Comparison of ENCODE assay signal across 8 mouse cellular contexts in genomic region chr1:90204821-90205220, GRCm38 (mm10). TPM values are rescaled to one million over a fixed set of nuclear protein-coding genes. Genes with fewer than 3 reads are reported as not detected.
DNase-seq lines count a peak whose midpoint lies in the region; ATAC-seq and TF ChIP-seq lines count a peak whose summit lies in the region.

No protein-coding gene starts in this region.

- peak overlapping the region; percentile 33 for H3K9ac ChIP-seq in embryonic facial prominence, embryonic 15.5 days
- H3K9ac ChIP-seq in intestine, embryonic 15.5 days = peak overlapping the region; percentile 50; the same call in 1 of the 2 replicates
- H3K9ac ChIP-seq in neural tube, embryonic 13.5 days = peak overlapping the region; percentile 81

- 11% methylated on average over 1 of the region's 1 CpGs for WGBS in embryonic facial prominence, embryonic 15.5 days
- WGBS in intestine, embryonic 15.5 days = 31% methylated on average over 1 of the region's 1 CpGs
- 15% methylated on average over 1 of the region's 1 CpGs for WGBS in neural tube, embryonic 13.5 days

- H3K27me3 ChIP-seq in embryonic facial prominence, embryonic 15.5 days = peaks cover 7% of the 10 kb centered on the region; the same call in 1 of the 2 replicates
- H3K27me3 ChIP-seq in intestine, embryonic 15.5 days (replicated peaks) = no peaks in the 10 kb centered on the region; the same call in 1 of the 2 replicates
- H3K27me3 ChIP-seq in neural tube, embryonic 13.5 days = peaks cover 16% of the 10 kb centered on the region

- DNase-seq in layer of hippocampus, adult 2 months (ENCODE audit: low spot score in 2 of 2) = no peak
- DNase-seq in layer of hippocampus, postnatal 25 days (ENCODE audit: extremely low spot score in 1 of 2, low spot score in 1 of 2) = no peak
- DNase-seq in left cerebral cortex, postnatal 10 days (ENCODE audit: extremely low spot score in 1 of 2, low spot score in 2 of 2) = no peak
- no peak for DNase-seq in frontal cortex, postnatal 25 days (ENCODE audit: low spot score in 2 of 2)

- intact Hi-C loops in left cerebral cortex, postnatal 10 days (cut with DNase I) = loop anchor here (2.0 to 5.0 kb wide), 2 partner anchors 143 to 384 kb away; no protein-coding TSS in a partner anchor

- H3K36me3 ChIP-seq in embryonic facial prominence, embryonic 15.5 days = no peaks in the 10 kb centered on the region
- no peaks in the 10 kb centered on the region for H3K36me3 ChIP-seq in intestine, embryonic 15.5 days
- H3K36me3 ChIP-seq in neural tube, embryonic 13.5 days = no peaks in the 10 kb centered on the region

- no peaks in the 10 kb centered on the region for H3K9me3 ChIP-seq in embryonic facial prominence, embryonic 15.5 days (replicated peaks)
- no peaks in the 10 kb centered on the region for H3K9me3 ChIP-seq in intestine, embryonic 15.5 days
- H3K9me3 ChIP-seq in neural tube, embryonic 13.5 days = no peaks in the 10 kb centered on the region

- ATAC-seq in embryonic facial prominence, embryonic 15.5 days (ENCODE audit: insufficient number of reproducible peaks, low FRiP score, low TSS enrichment, low read depth) = no peak
- ATAC-seq in intestine, embryonic 15.5 days = no peak
- no peak for ATAC-seq in neural tube, embryonic 13.5 days (ENCODE audit: low read depth)
- no peak for ATAC-seq in CD4-positive, CD25-positive, alpha-beta regulatory T cell, adult 4 months

- no peak for TF ChIP-seq CTCF in layer of hippocampus, adult 2 months (conservative IDR thresholded peaks at IDR 0.05)

- H3K4me3 ChIP-seq in layer of hippocampus, adult 2 months = peak overlapping the region; percentile 67
- H3K4me3 ChIP-seq in embryonic facial prominence, embryonic 15.5 days (replicated peaks) = peak overlapping the region; percentile 49
- H3K4me3 ChIP-seq in intestine, embryonic 15.5 days (replicated peaks) = peak overlapping the region; percentile 44
- peak overlapping the region; percentile 58 for H3K4me3 ChIP-seq in neural tube, embryonic 13.5 days

- peaks cover 70% of the 10 kb centered on the region for H3K4me1 ChIP-seq in embryonic facial prominence, embryonic 15.5 days
- peaks cover 21% of the 10 kb centered on the region for H3K4me1 ChIP-seq in intestine, embryonic 15.5 days (replicated peaks)
- H3K4me1 ChIP-seq in neural tube, embryonic 13.5 days (replicated peaks) = peaks cover 84% of the 10 kb centered on the region

- peak overlapping the region; percentile 95 for H3K27ac ChIP-seq in layer of hippocampus, adult 2 months
- H3K27ac ChIP-seq in embryonic facial prominence, embryonic 15.5 days (replicated peaks) = peak overlapping the region; percentile 79
- H3K27ac ChIP-seq in intestine, embryonic 15.5 days = peak overlapping the region; percentile 29; the same call in 1 of the 2 replicates
- peak overlapping the region; percentile 85 for H3K27ac ChIP-seq in neural tube, embryonic 13.5 days (replicated peaks)

- H3K4me2 ChIP-seq in embryonic facial prominence, embryonic 15.5 days (replicated peaks) = peak overlapping the region; percentile 44
- H3K4me2 ChIP-seq in intestine, embryonic 15.5 days (replicated peaks) = peak overlapping the region; percentile 75
- H3K4me2 ChIP-seq in neural tube, embryonic 13.5 days = peak overlapping the region; percentile 65

RNA-seq across cellular contexts. Expression of gene Ackr3, which starts 1.0 kb away (rescaled TPM):
- total RNA-seq in layer of hippocampus, adult 2 months (2021) = 10 to 100 TPM; 13.7 to 17.8 TPM
- 10 to 100 TPM; 15.5 to 16.7 TPM for total RNA-seq in layer of hippocampus, postnatal 25 days (2021)
- polyA plus RNA-seq in embryonic facial prominence, embryonic 15.5 days (2015; fragmentation: Nextera tagmentation; extraction: Ambion mirVana) = 29.9 and 31.9 TPM in 2 replicates
- polyA plus RNA-seq in intestine, embryonic 15.5 days (2015; fragmentation: Nextera tagmentation; extraction: Ambion mirVana) = 13.0 and 13.3 TPM in 2 replicates
- 16.7 and 17.1 TPM in 2 replicates for polyA plus RNA-seq in neural tube, embryonic 13.5 days (2015; fragmentation: Nextera tagmentation; extraction: Ambion mirVana)
- 1 to 10 TPM; 6.9 to 7.9 TPM for total RNA-seq in left cerebral cortex, postnatal 10 days (2021)
- polyA plus RNA-seq in CD4-positive, CD25-positive, alpha-beta regulatory T cell, adult 4 months (2017; shearing (Covaris generic)) = not detected

RNA-seq across cellular contexts. Expression of gene Iqca, which starts 51.6 kb away (rescaled TPM):
- total RNA-seq in layer of hippocampus, adult 2 months (2021) = 1 to 10 TPM; 1.6 to 2.4 TPM
- total RNA-seq in layer of hippocampus, postnatal 25 days (2021) = 1 to 10 TPM in 1 of 2 experiments, under 1 TPM in 1; 0.76 to 1.7 TPM
- 2.5 and 6.9 TPM in 2 replicates for polyA plus RNA-seq in embryonic facial prominence, embryonic 15.5 days (2015; fragmentation: Nextera tagmentation; extraction: Ambion mirVana)
- 0.09 and 0.24 TPM in 2 replicates for polyA plus RNA-seq in intestine, embryonic 15.5 days (2015; fragmentation: Nextera tagmentation; extraction: Ambion mirVana)
- not detected in 2 replicates for polyA plus RNA-seq in neural tube, embryonic 13.5 days (2015; fragmentation: Nextera tagmentation; extraction: Ambion mirVana)
- under 1 TPM; 0.34 to 0.51 TPM for total RNA-seq in left cerebral cortex, postnatal 10 days (2021)
- polyA plus RNA-seq in CD4-positive, CD25-positive, alpha-beta regulatory T cell, adult 4 months (2017; shearing (Covaris generic)) = not detected

Comparison
In these comparisons a context has a peak if more than half of its experiments do, and no peak if none do; other contexts are left out.
1. H3K27ac ChIP-seq: peak in every context shown above with its lines; median percentile 95 in layer of hippocampus, adult 2 months; 85 in neural tube, embryonic 13.5 days; 79 in embryonic facial prominence, embryonic 15.5 days; 29 in intestine, embryonic 15.5 days.
2. RNA of gene Ackr3, which starts 1.0 kb away (polyA plus RNA-seq): 29.9 to 31.9 TPM in embryonic facial prominence, embryonic 15.5 days, 16.7 to 17.1 TPM in neural tube, embryonic 13.5 days and 13.0 to 13.3 TPM in intestine, embryonic 15.5 days; not detected in CD4-positive, CD25-positive, alpha-beta regulatory T cell, adult 4 months; every median in the first group is over 10 times any median in the second.
3. Peak in every context shown above with its lines, with median percentiles within 50 percentile points of each other: H3K4me3 ChIP-seq, H3K4me2 ChIP-seq and H3K9ac ChIP-seq.